Mouse (Mus musculus): ENCODE results near the gene Btbd11.

Btbd11 gene

DNA sequence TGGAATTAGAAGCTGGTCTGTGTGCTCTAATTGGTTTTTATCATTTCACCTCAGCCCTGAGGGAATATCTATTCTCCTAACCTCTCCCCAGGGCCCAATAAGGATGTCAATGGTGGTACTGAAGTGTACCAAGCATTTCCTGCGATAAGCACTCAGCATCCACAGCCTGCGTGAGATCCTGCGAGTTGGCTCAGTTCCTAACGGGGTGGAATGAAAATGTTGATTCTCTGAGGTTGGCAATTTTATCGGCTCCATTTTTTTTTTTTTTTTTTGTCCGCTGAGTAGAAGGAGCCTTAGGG lies 131.4 kb downstream of the Btbd11 start:
- no peak for DNase-seq (ENCODE audit: low spot score in 2 of 2)

GRCm38 (mm10) chr10:85522220-85522760 lies 135.7 kb downstream of the Btbd11 start:
- no peak for DNase-seq (ENCODE audit: low spot score in 2 of 2)

DNA sequence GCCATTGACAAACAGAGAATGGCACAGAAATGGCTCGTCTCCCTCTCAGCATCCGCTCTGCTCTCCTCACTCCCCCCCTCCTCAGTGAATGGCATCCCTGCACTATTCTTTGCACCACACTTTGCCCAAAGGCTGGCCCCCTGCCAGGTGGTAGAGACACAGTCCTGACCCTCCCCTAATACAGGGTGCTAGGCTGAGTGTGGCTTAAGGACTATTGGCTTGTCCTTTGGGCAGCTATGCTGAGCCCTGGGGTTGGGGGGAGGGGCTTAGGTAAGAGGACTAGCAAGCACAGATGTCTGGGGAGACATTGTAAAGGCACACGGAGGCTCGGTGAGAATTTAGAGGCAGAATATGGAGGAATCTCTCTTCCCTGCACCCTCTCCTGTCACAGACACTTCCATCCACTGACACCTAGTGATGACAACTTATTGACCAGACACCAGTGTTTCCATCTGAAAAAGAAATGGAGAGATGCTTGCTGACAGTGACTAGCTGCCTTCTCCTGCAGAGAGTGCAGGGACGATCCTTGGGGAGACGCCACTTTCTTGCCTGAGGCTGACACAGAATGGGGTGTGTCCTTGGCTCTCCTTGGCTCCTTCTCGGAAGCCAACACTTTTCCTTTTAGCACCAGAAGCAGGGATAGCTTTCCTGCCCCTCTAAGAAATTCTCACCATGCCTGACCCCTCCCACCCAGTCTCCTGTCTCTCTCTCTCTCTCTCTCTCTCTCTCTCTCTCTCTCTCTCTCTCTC lies 138.8 kb downstream of the Btbd11 start:
- DNase-seq (ENCODE audit: low spot score in 2 of 2), result peak; percentile 28 to 32

- DNase-seq (ENCODE audit: low spot score in 2 of 2), result no peak
These were observed 140.0 kb downstream of the Btbd11 start for GRCm38 (mm10) chr10:85526657-85527056.

DNA sequence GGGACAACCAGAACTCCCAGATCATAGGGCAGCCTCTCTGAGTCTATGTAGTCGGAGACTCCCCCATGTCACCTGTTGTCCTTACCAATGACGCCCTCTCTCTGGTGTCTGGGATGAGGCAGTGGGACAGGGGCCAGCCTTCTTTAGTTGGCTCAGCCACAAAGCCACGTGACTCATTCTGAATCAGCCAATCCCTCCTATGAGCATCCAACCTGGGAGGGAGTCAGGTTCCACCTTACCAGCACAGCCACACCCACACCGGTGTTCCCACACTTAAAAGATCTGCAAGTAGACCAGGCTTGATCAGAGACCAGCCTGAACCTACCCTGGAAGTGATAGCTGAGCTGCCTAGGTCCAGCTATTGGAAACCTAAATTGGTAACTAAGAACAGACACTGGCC lies 141.1 kb downstream of the Btbd11 start:
- DNase-seq (ENCODE audit: low spot score in 2 of 2), result no peak

GRCm38 (mm10) chr10:85533192-85533710 lies 146.6 kb downstream of the Btbd11 start:
- no peak for DNase-seq (ENCODE audit: low spot score in 2 of 2)

DNA sequence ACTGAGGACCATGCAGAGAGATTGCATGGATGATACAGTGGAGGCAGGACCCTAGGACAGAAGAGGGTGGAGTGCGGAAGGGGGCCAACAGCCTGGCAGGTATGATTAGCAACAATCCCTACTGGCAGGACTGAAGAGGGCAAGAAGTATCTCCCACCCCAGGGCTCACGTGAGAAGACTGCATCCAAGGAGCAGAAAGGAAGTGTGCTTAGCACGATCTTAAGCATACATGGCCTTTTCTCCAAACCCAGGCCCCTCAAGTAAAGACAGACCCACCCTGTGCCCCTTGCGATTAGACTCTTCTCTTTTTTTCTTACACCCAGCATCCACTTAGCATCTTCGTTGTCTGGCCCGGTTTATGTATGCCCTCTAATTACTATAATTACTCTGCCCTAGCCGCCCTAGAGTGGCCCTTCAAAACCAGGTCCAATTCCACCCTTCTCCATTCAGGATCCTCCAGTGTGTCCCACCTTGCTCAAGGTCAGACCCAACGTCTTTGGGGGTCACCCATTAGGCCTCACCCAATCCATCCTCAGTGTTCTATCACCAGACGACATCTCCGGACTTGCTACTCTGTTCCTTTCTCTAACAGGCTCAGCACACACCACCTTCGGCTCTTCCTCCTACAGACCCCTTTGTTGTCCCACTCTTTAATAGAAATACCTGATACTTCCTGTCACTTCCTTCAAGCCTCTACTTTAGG lies 151.6 kb downstream of the Btbd11 start:
- no peak for DNase-seq (ENCODE audit: low spot score in 2 of 2)

GRCm38 (mm10) chr10:85539510-85540120 lies 153.0 kb downstream of the Btbd11 start:
- DNase-seq (ENCODE audit: low spot score in 2 of 2), result peak; percentile 30 to 34

DNA sequence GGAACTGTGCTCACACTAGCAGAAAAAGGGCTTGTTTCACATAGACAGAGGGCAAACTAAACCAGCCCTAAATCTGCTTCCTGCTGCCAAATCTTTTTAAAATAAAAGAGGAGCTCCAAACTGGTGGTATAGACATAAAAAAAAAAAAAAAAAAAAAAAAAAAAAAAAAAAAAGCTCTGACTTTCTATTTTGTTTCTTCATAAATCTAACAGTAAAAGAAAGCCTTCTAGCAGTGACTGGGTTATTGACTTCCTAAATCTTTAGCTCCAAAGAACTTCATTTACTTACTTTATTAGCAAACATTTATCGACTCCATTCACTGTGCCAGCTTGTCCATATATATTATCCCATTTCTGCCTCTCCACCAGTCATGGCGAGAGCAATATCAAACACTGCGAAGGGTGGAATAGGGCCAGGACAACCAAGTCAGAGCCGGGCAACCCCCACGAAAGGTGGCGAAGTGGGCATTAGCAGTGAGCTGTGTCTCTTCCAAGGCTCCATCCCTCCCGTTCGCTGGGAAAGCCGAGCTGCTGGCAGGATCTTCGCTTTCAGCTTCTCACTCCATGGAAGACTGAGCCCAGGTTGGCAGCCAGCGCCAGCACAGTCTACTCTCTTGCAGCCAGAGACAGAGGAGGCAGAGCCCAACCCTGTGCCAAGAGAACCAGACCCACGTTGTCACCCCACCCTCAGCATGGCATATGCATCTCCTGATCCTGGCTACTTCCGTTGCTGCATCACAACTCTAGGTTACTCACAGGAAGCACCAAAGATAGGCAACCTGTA lies 153.9 kb downstream of the Btbd11 start:
- DNase-seq (ENCODE audit: low spot score in 2 of 2), result peak; percentile 54 to 63

GRCm38 (mm10) chr10:85541481-85541880 lies 154.9 kb downstream of the Btbd11 start:
- no peak for DNase-seq (ENCODE audit: low spot score in 2 of 2)

GRCm38 (mm10) chr10:85541892-85542630 lies 155.4 kb downstream of the Btbd11 start:
- DNase-seq (ENCODE audit: low spot score in 2 of 2), result no peak

GRCm38 (mm10) chr10:85543281-85543680 lies 156.7 kb downstream of the Btbd11 start:
- DNase-seq (ENCODE audit: low spot score in 2 of 2), result no peak

DNA sequence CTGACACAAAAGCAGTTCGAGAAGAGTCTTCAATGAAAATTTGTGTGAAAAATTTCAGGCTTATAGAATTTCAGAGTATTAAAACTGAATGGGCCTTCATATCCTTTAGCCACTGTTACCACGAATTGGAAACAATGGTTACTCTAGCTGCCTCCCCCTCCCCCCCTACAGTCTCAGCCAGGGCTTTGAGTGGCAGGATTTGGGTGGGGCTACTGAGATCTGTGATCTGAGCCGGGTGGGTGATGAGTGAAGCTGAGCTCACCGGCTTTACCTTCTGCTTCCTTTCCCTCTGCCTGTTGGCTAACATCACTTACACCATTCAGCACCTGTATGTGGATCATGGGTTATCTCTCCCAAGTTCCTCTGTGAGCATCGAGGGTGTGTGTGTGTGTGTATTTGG lies 158.4 kb downstream of the Btbd11 start:
- no peak for DNase-seq (ENCODE audit: low spot score in 2 of 2)

- DNase-seq (ENCODE audit: low spot score in 2 of 2), result no peak
These were observed 168.6 kb downstream of the Btbd11 start for GRCm38 (mm10) chr10:85555193-85555592.

GRCm38 (mm10) chr10:85561418-85561817 lies 174.8 kb downstream of the Btbd11 start:
- DNase-seq (ENCODE audit: low spot score in 2 of 2), result no peak

DNA sequence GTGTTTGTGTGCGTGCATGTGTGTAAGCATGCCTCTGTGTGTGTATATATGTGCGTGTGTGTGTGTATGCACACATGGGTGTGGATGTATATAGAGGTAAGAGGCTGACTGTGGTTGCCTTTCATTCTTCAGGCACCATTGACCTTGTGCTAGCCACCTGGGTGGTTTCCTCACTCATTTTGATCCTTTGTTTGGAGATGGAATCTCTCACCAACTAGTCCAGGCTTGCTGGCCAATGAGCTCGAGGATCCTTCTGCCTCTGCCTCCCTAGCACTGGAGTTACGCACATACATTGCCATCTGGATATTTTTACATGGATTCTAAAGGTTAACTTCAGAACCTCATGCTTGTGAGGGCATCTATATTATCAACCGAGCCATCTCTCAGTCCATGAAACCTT lies 184.8 kb downstream of the Btbd11 start:
- no peak for DNase-seq (ENCODE audit: low spot score in 2 of 2)

DNA sequence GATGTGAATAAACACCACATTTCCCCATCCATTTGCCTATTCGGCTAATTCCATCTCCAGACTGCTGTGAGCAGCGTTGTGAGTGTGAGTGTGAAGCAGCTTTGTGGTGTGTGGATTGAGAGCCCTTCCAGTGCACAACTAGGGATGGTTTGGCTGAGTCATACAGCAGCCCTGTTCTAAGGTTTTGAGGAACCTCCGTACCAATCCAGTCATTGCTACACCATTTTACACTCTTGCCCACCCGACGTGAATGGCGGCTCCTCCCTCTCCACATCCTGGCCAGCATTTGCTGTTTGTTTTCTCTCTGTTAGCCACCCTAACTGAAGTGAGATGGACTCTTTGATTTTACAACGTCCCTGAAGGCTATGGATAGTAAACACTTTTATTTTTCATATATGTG lies 186.0 kb downstream of the Btbd11 start:
- DNase-seq (ENCODE audit: low spot score in 2 of 2), result no peak

DNA sequence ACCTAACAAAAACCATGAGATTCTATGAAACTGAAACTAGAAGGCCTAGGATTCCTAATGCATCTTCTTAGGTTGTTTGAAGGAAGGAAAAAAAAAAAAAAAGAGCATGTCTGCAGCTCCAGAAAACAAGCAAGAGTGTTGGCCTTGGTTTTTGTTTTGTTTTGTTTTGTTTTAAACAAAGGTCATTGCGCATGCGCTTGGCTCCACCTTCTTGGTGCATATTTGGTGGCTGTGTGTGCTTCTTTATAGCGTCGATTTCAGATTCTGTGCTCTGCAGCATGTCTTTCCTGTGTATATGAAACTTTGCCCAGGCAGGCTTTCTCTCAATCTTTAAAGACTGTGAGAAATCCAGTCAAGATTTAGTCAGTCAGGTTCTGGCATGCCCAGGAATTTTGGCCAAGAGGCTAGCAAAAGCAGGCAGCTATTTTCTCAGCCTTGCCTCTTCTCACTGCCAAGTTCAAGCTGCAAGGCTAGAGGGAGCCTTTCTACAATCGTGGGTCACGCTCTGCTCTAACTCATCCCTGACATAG lies 191.3 kb downstream of the Btbd11 start:
- no peak for DNase-seq (ENCODE audit: low spot score in 2 of 2)

DNA sequence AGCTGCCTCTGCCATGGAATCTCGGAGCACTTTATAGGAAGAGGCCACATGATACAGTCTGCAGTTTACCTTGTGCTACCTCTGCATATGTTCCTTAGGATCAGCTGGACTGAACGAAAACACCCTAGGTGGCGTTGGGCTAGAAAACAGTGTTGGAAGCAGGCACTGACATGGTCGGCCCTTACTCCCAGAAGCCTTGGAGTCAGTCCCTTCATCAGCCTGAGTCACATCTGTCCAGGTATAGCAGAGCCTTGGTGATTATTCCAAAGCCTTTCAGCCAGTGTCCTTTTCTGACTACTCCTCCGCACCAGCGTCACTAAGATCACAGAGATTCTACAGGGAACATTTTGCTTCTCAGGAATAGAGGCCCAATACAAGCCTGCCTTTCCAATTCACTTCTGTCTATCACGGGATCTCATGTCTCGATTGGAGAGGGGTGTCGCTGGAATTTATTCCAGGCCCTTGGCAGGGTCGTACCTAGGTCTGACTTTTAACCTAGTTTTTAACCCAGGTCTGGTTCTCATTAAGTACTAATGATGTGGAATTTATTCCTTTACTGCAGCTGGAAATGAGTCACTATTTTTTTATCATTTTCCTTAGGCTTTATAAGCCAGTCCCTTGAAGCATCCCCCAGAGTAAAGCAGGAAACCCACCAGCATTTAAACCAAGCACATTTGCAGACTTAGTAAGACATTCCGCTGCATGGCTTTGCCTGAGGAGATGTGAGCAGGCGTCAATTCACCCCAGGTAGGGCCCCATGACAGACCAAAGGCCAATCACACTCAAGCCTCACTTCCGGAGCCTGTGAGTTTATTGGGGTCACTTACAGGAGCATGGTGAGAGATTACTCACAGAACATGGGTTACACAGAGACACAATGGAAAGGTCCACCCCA lies 192.2 kb downstream of the Btbd11 start:
- no peak for DNase-seq (ENCODE audit: low spot score in 2 of 2)

GRCm38 (mm10) chr10:85587758-85588157 lies 201.1 kb downstream of the Btbd11 start:
- no peak for DNase-seq (ENCODE audit: low spot score in 2 of 2)

Data from right cerebral cortex, postnatal 10 days (tissue).